Mouse (Mus musculus) layer of hippocampus, adult 11-12 months (tissue): ENCODE measurements around the gene Thnsl1.

Experiments
- DNase-seq: peaks from one replicate; pipeline ENCODE4 v3.0.0; 2022; ENCODE audit warnings: low spot score

Gene Thnsl1

GRCm38 (mm10) chr2:21204912-21205830 lies at the start of gene Thnsl1, which contains the start of gene Enkur:
Gene Thnsl1 (plus strand): TSS chr2:21205724.
Gene Enkur (minus strand): TSS chr2:21205365.
- peak; percentile 97 for DNase-seq

DNA sequence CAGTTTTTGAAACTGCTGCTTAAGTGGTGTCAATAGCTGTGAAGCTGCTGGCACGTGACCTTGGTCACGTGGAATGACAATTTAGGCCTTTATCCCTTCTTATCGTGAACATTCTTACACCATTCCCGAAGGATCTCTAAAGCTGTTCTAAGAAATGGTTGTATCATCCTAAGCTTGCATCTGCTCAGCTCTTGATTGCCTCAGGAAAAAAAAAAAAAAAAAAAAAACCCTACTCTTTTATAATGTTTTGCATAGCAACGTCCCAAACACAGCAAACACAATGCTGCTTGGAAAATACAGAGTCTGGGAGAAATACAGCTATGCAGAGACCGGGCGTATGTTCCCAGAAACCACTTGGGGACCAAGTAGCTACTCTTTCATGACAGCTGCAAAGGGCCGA lies 41.2 kb upstream of the Thnsl1 start:
- no peak for DNase-seq

DNA sequence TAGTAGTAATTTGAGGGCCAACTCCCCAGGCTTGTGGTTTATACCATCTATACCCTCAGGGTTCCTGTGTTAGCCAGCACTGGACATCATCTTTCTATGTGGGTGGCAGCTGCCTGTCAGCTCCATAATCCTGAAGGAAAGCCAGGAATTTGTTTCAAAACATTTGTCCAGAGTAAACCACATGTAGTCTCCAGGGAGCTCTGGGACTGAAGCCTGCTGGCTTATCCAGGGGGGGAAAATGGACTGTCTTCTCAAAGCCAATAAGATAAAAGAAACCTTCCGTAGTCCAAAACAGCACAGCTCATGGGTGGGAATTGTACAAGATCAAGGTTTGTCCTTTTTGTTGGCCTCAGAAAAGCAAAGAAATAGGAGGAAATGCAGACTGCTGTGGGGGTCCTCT lies 37.6 kb upstream of the Thnsl1 start:
- no peak for DNase-seq

- no peak for DNase-seq
Measured at GRCm38 (mm10) chr2:21172797-21173196, 32.7 kb upstream of the Thnsl1 start.

- DNase-seq: no peak
Measured at GRCm38 (mm10) chr2:21179136-21179535, 26.4 kb upstream of the Thnsl1 start.

DNA sequence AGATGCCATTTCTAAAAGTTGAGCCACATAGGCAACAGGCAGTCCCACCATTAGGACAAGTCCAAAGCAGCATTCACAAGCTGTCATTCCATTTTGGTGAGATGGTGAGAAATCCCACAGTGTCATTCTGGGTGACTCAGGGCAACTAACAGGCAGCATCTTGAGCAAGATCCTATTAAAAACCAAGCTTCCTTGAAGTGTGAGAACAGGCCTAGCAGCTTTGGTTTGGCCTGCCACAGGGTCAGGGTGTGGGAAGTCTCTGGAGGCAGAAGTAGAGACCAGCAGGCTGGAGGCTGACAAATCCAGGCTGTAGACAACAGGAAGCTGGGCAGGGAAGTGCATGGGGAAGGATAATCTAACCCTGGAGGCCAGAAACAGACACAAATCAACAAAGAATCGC lies 22.7 kb upstream of the Thnsl1 start:
- DNase-seq: no peak

GRCm38 (mm10) chr2:21187576-21187975 lies 17.9 kb upstream of the Thnsl1 start:
- peak; percentile 83 for DNase-seq

DNA sequence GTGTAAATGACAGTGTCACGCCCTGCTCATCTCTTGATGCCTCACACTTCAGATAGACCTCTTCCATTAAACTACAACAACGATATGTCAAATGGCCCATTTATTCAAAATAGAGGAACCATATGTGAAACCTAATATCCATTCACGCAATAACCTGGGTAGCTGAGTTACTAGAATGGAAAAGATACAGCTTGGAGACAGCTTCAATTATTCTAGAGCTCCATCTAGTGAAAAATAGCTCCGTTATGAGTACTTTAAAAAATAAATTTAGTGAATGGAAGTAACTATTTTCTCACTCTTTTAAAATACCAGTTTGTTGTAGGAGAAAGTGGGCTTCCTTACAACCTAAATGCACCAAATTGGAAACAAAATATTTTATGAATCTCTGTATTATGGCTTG lies 16.9 kb upstream of the Thnsl1 start:
- DNase-seq: no peak

DNA sequence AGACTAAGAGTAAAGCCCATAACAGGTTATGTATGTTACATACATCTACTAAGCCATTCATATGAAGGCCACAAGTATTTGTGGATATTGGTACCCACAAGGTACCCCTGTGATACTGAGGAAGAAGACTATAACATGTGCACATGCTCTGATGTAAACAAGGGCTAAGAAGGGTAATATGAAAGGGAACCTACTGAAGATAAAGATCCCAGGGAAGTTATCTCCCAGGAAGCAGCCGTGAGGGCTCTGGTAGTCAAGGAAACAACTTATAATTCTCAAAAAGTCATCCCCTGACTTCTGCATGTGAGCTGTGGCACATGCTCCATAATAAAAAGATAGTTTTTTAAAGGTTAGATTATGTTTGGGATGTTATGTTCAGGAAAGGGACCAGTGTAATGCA lies 14.3 kb upstream of the Thnsl1 start:
- no peak for DNase-seq

- DNase-seq: no peak
Measured at GRCm38 (mm10) chr2:21195233-21195632, 10.3 kb upstream of the Thnsl1 start.

DNA sequence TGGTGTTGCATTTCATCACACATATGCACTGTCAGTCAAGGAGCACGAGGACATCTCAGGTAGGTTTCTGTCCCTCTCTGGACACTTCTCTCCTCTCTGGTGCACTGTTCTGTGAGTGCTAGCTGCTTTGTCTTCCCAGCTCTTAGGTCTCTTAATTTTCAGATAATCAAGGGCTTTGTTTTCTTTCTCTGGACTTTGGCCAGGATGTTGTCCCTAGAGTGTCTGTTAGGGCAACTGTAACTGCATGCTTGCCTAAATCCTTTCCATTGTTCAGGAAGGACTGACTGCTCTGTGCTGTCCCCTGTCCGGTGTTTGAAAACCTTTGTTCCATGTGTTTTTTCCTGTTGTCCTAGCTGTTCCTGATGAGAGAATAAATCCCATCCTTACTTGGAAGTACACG lies 6.5 kb upstream of the Thnsl1 start:
- DNase-seq: no peak

DNA sequence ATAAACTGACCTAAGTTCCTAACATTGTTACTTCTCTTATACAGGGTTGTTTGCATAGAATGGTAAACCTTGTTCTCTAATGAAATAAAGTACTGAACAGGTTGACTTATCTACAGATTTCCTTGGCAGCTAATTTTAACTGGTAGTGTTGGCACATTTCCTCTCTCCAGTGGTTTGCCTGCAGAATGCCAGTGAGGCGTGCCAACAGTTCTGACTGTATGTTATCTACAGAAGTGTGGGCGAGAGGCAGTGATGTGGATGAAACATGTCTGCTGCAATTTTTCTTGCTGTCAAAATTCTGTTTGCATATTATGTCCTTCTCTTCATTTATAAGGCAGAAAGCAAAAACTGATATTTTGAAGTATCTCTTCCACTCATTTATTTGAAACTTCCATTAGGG lies 2.8 kb upstream of the Thnsl1 start:
- DNase-seq: no peak

DNA sequence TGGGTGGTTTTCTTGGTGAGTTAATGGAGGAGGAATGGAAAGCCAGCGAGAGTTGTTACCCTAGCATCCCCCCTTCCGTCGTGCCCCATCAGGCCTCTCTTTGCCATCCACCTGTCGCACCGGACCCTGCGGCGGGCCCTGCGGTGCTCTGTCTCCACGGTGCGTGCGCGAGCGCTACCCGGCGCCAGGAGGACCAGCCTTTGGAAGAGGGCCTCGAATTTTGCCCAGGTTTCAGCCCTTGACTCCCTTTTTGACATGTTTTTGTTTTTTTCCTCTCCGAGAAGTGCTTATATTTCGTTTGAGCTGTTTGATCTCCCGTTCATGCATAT lies 271 bp downstream of the Thnsl1 start:
- no peak for DNase-seq

DNA sequence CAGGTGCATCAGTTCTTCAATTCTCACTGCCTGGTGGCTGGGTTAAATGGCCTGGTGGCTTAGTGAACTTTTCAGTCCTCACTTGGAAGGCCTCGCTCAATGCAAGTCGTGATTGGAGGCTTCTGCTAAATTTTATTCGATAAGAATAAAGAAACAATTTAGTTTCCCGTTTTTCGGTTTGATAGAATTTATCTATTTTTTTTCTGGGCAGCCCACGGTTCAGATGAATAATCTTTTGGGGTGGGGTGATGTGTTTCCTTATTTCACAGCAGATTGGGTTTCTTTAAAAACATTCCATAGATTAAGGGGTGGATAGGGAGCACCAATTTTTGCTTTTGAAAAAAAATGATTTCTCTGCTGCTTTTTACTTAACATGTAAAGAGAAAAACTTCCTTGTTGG lies 754 bp downstream of the Thnsl1 start:
- no peak for DNase-seq

DNA sequence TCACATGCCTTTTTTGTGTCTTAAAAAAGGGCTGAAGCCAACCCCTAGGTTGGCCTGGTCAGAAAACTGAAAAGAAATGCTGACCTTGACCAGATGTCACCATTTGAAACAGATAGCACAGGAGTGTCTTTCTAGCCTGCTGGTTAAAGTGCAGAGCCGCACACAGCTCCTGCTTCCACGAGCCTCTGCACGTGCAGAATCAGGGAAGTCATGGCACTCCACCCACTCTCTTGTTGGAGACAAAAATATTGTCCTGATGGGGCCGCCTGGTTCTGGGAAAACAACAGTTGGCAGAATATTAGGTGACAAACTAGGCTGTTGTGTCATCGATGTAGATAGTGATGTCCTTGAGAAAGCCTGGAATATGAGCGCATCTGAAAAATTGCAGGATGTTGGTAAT lies 5.8 kb downstream of the Thnsl1 start:
- DNase-seq: no peak

DNA sequence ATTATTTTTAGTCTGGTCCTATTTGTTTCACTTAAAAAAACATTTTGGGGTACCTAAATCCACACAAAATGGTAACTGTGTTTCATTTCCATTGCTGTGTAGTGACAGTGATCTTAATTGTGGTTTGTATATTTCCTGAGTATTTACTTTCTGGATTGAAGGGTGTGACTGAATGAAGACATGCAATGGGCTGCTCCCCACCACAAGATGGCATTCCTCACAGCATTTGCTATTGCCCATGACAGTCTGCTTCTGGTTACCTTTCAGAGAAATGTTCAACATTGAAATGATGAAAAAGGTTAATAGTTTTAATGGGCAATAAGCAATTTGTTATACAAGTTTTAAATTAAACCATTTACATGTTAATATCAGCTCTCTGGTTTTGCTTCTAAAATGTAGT lies 8.8 kb downstream of the Thnsl1 start:
- DNase-seq: no peak

- no peak for DNase-seq
Measured at GRCm38 (mm10) chr2:21215284-21215683, 9.8 kb downstream of the Thnsl1 start.

GRCm38 (mm10) chr2:21222453-21223384 lies 17.2 kb downstream of the Thnsl1 start:
- no peak for DNase-seq

DNA sequence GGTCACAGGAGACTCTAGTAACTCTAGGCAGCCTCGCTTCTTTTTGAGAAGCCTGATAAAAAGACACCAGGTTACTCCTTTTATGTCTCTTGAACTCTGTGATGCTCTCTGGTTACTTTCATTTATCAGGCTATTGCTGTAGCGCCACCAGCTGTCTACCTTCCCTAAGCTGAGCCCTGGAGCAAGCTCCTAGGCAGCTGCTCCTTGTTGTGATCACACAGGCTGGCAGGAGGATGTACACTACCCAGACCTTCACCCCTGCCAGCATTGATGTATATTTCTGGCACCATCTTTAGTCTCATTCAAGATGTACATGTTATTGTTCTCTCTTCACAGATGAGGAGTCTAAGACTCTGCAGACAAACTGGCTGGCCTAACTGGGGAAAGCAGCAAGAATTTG lies 24.8 kb downstream of the Thnsl1 start:
- DNase-seq: no peak

DNA sequence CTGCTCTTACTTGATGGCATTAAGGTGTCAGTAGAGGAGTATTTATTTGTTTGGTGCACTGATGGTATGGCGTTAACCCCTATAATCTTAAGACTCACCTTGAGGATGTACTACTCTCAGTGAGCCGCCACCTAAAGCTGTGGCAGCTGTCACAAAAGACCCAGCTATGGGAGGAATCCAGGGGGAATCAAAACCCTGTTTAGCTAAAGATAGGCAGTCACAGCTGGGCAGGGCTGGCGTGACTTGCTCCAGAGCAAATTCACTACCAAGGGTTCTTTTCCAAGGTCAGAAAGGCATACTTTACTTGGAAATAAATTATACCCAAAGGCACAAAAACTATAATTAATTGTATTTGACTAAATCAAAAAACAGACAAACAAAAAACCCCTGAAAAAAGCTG lies 25.6 kb downstream of the Thnsl1 start:
- no peak for DNase-seq

DNA sequence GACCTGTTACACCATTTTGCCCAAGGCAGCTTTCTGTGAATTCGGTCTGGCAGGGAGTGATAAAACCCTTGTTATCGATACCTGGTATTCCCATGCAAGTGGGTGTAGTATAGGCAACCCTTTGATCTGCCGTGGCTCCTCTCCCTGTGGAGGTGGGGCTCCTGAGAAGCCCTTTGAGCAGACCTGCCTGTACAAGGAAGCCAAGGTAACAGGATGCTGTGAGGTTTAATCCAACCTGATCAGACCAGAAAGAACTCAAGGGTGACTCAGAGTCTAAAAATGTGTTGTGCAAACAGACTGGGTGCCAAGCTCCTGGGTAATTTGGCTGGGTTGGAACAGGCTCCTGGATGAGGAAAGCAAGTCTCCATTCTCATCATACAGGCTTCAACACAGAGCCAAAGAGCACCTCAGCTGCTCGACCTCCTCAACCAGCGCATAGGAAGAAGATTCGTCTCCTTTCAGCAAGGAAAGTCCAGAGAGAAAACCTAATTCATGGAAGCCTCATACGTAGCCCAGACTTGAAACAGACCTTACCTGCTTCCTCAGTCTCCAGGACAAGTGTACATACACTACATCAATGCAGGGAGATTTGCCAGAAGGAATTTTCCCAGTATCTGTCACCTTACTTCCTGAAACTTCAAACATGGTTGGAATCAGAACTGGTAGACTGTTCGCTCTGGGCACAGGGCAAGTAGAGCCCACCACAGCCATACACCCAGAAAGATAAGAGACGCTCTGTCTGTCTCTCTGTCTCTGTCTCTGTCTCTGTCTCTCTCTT lies 29.5 kb downstream of the Thnsl1 start:
- DNase-seq: no peak

GRCm38 (mm10) chr2:21235844-21236386 lies 30.4 kb downstream of the Thnsl1 start:
- no peak for DNase-seq
